Mouse (Mus musculus) brain, embryonic 14.5 days (tissue): ENCODE measurements around the gene Tor1a.
"Not testable (repeated sequence)": the region's sequence is repeated elsewhere in the genome, so short reads cannot be mapped to it uniquely, and the experiment has no call there.

ENCODE experiments used
- CTCF ChIP-seq: fragments of 200-500 bp; IDR thresholded peaks from 2 replicates; pipeline ENCODE4 v1.5.1; 2012; ENCODE audit warnings: inconsistent platforms, mild to moderate bottlenecking, moderate library complexity, borderline replicate concordance; ENCODE audit not compliant: insufficient read depth, insufficient read length; ENCODE audit errors: extremely low read depth
- POLR2A ChIP-seq: fragments of 200-500 bp; IDR thresholded peaks from 2 replicates; pipeline ENCODE4 v1.6.1; 2012; ENCODE audit warnings: mild to moderate bottlenecking, inconsistent platforms, borderline replicate concordance; ENCODE audit not compliant: poor library complexity, insufficient read depth, insufficient read length, severe bottlenecking; ENCODE audit errors: extremely low read depth

GRCm38 (mm10) chr2:30942116-30942515 lies 25.6 kb downstream of the Tor1a start:
- TF ChIP-seq CTCF, POLR2A: not testable (repeated sequence)
